Mouse (Mus musculus): ENCODE measurements at regions not wholly inside any gene's neighbourhood (a gene's known extent, or its start where the extent isn't known, plus 50 kb on each side); places are given as distances from the start of the nearest gene placed in this dataset.
"Not testable (repeated sequence)": the region's sequence is repeated elsewhere in the genome, so short reads cannot be mapped to it uniquely, and the experiment has no call there.

DNA sequence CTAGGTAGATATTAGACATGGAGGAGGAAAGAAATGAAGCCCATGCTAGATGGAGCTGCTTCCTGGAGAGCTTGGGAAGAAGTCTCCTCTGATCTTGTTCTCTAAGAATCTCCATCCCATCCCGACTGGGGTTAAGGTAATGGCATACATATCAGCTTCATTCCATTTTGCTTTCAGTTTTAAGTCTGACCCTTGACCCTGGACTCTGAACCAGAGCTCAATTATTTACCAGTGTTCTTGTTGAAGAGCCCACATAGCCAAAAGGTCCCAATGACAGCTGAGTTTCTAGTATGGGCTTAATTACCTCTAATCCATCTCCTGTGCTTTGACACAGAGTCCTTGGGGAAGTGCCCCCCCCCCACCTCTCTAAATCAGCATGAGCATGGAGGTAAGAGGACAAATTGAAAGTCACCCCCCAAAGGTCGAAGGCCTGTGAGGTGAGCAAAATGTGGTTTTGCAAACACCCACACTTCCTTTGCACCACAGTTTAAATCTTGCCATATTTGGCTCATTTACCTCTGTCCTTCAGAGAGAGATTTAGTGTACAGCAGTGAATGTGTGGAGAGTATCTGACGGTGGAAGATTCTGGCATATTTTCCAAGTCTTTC is 371.5 kb downstream of the Ets1 start:
- no peak for DNase-seq (ENCODE audit: low spot score in 2 of 2)

DNA sequence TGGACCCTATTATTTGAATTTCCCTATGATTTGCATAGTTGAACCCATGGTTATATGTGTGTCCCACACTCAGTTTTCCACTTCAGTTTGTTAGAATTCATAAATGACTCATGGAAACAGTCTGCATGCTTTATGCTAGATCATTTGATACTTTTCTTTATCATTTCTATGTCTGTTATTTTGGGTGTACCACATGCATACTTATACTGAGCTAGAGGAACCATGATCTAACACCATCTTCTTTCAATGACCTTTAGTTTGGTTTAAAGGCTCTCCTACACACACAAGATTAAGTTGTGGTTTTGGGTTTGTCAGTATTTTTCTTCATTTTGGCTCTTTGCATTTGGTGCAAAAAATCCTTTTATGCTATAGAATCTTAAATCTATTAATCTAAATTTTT is 375.2 kb downstream of the Ets1 start:
- no peak for DNase-seq (ENCODE audit: low spot score in 2 of 2)

DNA sequence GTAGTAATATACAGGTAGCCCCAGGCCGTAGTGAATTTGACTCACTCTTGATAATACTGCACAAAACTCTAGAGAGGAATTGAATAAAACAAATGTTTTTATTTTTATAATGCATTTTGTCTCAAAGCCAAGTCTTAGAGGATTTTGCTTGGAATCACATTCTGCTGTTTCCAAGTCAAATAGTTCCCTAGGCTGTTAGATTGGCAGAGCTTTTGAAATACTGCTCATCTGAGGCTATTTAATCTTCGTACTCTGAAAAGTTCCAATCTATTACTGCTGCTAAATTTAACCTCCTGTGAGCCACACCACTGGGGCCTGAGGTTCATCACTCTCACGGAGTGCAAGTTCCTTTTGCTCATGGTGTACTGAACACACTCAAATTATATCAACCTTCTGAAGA is 399.4 kb downstream of the Ets1 start:
- no peak for DNase-seq (ENCODE audit: low spot score in 2 of 2)

DNA sequence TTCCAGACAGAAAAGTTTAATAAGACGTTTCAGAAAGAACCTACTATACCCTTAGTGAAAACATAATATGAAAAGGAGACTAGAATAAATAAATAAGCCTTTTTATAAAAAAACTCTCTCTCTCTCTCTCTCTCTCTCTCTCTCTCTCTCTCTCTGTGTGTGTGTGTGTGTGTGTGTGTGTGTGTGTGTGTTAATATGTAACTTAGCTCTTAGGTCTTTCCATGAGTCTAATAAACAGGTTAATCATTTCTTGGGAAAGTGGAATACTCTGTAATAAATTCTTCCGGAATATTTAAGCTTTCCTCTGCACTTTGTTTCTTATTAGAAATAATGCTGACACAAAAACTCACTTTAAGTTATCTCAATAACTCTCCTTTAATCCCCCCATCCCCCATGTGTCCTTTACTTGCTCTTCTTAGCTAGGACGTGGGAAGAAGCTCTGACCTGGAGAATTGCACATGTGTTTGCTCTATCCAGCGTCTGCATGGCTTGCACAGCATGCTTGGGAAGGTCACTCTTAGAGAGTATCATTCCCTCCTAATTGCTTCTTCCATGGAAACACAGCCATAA is 403.3 kb downstream of the Ets1 start:
- DNase-seq (ENCODE audit: low spot score in 2 of 2): no peak

DNA sequence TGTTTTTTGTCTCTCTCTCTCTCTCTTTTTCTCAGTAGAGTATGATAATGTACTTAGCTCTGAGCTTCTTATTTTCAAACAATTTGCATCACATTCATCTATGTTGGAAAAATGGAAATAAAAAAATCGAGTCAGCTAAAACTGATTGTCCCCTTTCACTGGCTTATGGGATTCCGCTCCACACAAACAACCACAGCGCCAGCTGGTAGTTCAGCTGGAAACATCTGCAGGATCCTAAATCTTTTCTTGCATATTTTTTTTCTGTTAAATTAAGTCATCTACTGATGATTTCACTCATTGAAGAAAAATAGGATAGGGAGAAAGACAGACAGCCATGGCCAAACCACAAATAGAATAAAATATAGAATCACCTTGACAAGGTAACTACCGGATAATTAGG is 414.8 kb downstream of the Ets1 start:
- no peak for DNase-seq (ENCODE audit: low spot score in 2 of 2)

DNA sequence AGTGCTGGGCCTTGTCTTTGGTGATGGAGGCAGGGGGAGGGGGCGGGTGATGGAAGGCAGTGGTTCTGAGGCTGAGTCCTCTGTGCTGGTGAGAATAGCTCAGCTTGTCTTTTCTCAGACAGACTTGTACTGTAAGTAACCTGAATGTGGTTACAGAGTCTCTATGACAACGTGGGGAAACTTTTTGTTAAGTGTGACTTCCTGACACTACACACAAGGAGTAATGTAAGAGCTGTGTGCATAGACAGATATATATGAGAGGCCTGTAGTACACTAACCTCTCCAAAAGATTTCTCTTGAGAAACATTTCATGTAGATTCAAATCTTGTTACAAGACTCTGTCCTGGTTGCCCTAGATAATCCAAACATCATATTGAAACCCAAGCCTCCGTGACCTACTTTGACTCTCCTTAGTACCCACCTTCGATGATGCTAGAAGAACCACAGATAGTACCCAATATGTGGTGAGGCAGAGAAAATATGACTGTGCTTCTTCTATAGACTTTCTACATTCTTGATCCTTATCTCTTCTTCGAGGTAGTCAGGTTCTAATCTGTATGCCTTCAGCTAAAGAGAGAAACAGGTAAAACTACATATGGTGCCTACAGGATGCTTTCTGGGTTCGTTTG is 424.7 kb downstream of the Ets1 start:
- no peak for DNase-seq (ENCODE audit: low spot score in 2 of 2)

DNA sequence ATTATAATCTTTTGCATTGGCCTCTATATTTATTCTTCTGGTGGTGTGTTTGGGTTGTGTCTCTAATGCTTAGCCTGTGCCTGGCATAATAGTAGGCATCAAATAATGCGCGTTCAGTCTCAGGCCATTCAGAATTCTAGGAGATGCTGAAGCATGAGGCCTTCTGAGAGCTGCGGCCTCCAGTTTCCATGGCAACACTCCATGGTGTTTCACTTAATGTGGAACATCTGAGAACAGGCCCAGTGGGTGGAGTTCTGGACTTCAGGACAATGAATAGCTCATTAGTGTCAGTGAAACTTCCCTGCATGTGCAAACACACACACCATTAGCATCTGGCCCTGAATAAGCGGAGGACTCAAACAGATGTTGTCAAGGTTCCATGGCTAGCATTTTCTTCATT is 426.5 kb downstream of the Ets1 start:
- DNase-seq (ENCODE audit: low spot score in 2 of 2): peak; percentile 17 to 48

DNA sequence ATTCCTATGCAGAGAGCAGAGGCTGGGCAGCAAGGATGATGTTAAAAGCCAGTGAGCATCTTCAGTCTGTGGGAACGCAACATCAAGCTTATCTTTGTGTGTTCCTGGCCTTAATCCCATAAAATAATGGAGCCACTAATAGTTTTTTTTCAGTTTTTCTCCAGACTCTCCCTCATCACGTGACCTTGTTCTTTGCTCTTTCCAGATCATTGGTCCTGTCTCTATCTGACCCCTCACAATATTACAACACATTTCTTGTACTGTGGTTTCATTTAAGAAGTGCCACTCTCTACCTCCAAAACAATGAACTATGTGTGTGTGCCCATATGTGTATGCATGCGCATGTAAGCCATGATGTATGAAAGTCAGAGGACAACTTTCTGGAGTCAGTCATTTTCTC is 429.3 kb downstream of the Ets1 start:
- no peak for DNase-seq (ENCODE audit: low spot score in 2 of 2)

DNA sequence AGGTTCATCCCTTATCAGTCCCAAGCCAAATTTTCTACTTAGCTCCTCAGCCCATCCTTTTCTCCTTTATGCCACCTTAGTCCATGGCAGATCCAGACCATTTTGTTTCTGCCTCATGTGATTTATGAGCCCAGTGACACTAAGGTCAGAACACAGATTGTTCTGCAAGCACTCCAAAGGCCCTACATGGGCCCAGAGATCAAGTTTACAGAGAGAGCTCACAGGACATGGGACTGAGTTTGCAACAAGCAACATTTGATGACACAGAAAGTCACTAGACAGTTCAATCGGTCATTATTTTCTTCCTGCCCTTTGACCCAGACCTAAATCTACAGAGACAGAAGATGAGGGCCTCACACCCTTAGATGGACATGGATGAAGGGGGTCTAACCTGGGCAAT is 431.5 kb downstream of the Ets1 start:
- no peak for DNase-seq (ENCODE audit: low spot score in 2 of 2)

DNA sequence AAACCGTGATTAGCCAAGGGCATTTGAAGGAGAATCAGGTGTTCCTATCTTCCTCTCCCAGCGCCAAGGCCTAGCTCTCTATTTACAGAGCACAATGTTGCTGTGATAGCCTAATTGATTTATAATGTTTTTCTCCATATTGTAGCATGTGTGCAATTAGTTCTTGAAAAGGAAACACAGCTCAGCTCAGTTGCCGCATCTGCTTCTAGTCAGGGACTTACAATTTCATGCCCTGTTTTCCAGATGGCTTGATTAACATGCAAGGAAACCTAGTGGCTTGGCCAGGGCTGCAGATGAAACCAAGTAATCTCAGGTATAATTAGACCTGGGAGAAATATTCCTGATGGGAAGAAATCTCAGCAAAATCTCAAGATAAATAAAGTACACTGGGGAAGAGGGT is 434.1 kb downstream of the Ets1 start:
- no peak for DNase-seq (ENCODE audit: low spot score in 2 of 2)

DNA sequence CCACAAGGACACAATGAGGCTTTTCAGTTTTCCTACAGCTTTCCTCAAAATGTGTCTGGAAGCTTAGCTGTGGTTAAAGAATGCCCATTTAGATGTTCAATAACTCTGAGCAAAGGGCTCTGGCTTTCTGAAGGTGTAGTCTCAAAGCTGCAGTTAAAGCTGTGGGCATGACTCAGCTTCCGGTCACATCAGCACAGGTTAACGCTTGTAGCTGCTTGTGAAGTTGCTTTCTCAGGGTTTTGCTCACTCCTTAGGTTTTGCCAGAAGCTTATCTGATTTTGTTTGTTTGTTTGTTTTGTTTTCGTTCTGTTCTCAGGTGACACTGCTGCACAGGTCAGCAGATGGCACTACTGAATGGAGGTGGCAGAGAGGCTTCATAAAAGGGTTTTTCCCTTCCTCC is 444.2 kb downstream of the Ets1 start:
- no peak for DNase-seq (ENCODE audit: low spot score in 2 of 2)

DNA sequence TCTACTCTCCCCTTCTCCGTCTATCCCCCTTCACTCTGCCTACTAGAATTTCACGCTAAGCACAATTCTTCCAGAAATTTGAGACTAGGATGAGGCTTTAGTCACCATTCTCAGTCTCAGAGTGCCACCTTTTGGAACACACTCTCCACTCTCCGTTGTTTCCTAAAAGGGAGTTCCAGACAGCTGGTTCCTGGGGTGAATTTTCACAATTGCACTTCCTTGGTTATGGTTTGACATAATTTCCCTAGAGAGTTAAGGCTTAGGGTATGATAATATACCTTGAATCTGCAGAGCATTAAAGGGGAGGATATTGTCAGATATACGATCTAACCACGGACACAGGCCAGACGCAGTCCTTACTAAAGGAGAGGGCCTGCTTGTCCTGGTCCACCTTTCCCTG is 444.8 kb downstream of the Ets1 start:
- DNase-seq (ENCODE audit: low spot score in 2 of 2): no peak

DNA sequence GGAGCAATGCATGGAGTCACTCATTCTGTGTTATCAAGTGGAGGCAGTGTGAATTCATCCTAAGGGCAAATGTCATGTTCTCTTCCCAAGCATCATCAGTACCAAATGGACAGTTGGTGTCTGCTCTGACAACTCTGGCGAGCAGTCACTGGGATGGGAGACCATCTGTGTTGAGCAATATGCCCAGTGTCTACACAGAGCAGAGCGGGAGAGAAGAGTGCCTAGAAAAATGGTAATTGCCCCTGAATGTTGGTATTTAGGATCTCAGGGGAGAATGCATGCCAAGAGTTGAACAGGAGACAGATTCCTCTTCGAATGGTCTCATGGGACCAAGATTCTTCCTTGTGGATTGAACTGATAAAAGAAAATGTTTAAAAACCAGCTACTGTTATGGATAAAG is 454.0 kb downstream of the Ets1 start:
- no peak for DNase-seq (ENCODE audit: low spot score in 2 of 2)

DNA sequence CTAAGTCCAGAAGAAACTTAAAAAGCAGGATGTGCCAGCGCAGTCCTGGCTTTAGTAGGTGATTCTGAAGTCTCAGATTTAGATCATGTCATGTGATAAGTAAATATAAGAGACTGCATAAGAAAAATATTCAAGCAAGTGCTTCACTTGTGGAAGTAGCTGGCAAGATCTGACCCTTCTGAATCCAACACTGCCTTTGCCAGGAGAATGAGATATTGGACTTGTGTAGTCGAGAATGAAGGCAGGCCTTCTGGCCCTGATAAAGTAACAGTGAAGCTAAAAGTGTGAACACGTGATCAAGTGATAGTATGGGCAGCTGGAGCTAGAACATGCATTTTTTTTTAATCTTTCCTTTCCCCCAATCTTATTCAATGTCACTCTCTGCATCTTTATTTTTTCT is 455.6 kb downstream of the Ets1 start:
- no peak for DNase-seq (ENCODE audit: low spot score in 2 of 2)

DNA sequence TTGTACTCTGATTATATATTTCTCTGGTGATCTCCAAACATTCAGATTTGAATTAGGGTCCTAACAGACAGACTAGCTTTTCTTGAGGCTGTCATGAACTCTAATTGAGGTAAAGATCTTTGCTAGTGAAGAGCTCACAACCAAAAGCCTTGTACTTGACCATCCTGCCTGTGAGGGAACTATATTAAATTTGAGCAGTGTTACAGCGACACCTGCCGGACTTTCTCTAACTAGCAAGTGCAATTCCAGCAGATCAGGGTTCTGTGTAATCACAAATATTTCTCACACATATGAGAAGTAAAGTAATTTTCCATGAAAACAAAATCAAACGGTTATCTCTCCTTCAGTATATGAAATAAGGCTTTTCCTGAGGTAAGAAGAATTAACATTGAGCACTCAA is 459.6 kb downstream of the Ets1 start:
- DNase-seq (ENCODE audit: low spot score in 2 of 2): peak; percentile 37 to 57

DNA sequence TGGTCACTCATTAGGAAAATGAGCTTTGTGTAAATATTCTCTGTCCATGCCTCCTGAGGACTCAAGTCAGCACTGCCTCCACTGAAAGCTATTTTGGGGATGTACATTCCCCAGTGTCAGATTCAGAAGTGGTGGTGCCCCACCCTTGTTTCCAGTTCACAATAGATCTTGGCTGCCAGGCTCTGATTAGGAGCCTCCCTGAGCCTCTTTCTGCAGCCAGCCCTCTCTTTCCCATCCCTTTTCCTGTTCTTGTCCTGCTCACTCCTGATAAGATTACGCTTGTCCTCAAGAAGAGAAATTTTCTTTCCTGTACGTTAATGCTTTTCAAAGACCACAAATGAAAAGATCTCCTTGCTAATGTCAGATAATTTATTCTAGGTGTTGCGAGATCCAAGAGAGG is 465.2 kb downstream of the Ets1 start:
- no peak for DNase-seq (ENCODE audit: low spot score in 2 of 2)

DNA sequence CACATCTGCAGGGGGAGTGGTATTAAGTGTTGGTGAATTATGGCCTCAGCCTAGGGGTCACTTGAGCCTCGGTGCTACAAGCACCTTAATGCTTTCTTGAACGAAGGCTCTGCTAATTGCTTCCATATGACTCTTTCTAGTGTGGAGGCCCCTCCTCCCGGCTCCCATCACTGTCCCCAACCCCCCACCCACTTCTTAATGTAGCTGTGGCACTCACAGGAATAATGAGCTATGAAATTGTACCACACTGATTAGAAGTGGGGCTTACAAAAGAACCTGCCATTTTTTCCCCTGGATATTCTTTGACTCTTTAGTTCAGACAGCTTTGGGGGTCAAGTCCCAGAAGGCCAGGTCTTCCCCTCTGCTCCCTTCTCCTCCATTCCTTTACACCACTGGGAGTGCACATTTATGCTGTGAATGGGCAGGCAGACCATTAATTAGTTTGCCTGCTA is 468.6 kb downstream of the Ets1 start:
- DNase-seq (ENCODE audit: low spot score in 2 of 2): no peak

DNA sequence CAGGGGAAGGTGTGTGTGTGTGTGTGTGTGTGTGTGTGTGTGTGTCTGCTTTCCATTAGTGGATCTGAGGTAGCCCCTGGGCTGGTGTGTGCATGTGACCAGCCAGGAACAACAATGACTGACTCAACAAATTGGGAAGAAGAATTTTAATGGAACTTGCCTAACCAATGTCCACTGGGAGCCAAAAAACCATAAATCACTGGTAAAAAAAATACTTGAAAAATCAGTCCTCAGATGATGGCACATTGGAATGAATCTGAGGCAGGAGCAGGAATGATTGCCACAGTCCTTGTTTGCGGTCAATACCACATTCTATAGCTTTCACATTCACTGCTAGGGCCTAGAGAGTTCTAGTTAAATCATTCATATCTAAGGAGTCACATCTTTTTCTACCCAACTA is 487.8 kb downstream of the Ets1 start:
- DNase-seq (ENCODE audit: low spot score in 2 of 2): no peak

DNA sequence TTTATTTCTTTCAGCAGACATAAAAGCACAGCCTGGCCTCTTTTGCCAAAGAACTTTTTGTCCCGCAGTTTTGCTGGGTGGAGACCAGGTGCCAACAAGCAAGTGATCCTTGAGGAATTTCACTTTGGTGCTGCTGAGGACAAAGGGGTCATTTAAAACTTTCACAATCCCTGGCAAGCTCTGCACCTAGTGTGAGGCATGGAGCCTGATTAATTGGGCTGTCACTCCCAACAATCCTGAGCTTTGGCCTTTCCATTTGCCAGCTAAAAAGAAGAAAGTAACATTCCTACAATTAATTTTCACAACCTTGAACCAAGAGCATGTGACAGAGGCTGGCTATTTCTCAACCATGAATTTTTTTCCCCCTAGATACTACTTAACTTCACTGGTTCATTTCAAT is 516.2 kb downstream of the Ets1 start:
- DNase-seq (ENCODE audit: low spot score in 2 of 2): no peak

DNA sequence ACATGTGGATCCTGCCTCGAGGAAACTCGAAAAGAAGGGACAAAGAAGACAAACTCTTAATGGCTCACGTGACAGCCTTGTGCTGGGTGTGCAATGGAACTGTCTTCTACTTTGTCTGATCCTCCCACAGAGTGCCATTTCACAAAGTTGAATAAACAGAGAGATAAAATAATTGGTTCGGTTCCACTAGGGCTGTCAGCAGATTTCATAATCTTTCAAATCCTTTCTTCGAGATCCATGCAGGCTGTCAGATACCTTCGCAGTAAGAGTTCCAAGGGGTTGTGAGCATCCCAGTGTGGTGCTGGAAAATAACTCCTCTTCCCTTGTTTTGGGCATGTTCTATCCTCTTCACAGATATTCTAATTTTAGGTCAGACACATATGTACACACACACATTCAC is 532.1 kb downstream of the Ets1 start:
- no peak for DNase-seq (ENCODE audit: low spot score in 2 of 2)

DNA sequence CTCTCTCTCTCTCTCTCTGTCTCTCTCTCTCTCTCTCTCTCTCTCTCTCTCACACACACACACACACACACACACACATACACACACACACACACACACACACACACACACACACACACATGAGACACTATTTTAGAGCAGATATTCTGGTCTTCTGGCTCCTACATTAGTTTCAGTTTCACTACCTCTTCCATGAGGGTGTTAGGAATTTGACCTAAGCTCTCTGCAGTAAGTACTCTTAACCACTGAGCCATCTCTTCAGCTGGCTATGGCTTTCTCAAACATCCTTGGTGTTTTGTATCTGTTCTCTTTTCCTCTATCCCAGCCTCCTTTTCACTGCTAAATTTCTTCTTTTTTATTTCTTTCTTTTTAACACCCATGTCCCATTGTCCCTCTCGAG is 533.1 kb downstream of the Ets1 start:
- not testable (repeated sequence) for DNase-seq (ENCODE audit: low spot score in 2 of 2)

DNA sequence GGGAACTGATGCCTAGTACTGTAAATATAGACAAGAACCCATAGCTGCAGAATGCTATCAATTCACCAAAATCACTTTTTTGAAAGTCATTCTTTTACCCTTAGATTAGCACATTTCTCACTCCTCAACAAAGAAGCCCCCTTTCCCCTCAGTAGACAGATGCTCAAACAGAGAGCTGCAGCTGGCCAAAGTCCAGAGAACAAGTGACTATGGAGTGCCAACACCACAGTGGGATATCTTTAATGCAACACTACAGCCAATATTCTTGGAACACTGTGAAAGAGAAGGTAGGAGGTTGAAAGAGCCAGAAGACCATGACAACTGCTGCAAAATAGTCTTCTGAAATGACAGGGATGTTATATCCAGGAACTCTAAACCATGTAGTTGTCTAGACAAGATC is 544.0 kb downstream of the Ets1 start:
- no peak for DNase-seq (ENCODE audit: low spot score in 2 of 2)

DNA sequence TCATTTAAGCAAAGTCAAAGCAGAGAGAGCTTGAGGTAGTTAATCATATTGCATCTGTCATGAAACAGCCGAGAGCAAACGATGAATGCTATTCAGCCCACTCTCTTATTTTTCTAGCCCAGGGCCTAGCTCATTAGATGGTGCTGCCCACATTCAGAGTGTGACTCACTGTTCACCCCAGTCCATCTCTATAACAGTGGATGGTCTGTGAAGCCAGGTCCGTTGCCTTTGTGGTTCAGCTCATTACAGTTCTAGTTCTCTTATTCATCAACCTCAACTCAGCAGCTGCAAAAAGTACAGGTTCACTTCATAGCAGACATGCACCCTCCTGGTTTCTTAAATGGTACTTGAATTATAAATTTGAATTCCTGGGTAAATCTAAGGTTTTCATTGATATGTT is 551.2 kb downstream of the Ets1 start:
- DNase-seq (ENCODE audit: low spot score in 2 of 2): no peak
